Mouse (Mus musculus) lung, postnatal 0 days (tissue): ENCODE measurements at regions not wholly inside any gene's neighbourhood (a gene's known extent, or its start where the extent isn't known, plus 50 kb on each side); places are given as distances from the start of the nearest gene placed in this dataset.

Experiments
- ATAC-seq: fragments of 200-750 bp; cut with Nextera tagmentation; 2 replicates; pipeline ENCODE4 v1.8.0; 2017; ENCODE audit warnings: moderate library complexity
- DNase-seq: peaks from one replicate; pipeline ENCODE4 v3.0.0-alpha.2; 2016; ENCODE audit warnings: low spot score
- H3K27ac ChIP-seq: fragments of 300-500 bp; sonication (generic); 2 replicates; pipeline ENCODE4 v1.5.1; 2014; ENCODE audit warnings: antibody characterized with exemption, mild to moderate bottlenecking, low read length, mixed read lengths
- H3K27me3 ChIP-seq: fragments of 300-500 bp; sonication (generic); replicated peaks from 2 replicates; pipeline ENCODE4 v1.6.1; 2014; ENCODE audit warnings: low read length, mixed read lengths; ENCODE audit not compliant: insufficient read depth
- H3K36me3 ChIP-seq: fragments of 300-500 bp; sonication (generic); 2 replicates; pipeline ENCODE4 v1.6.1; 2014; ENCODE audit warnings: low read length, mixed read lengths; ENCODE audit not compliant: insufficient read depth
- H3K4me1 ChIP-seq: fragments of 300-500 bp; sonication (generic); 2 replicates; pipeline ENCODE4 v1.6.1; 2014; ENCODE audit warnings: antibody characterized with exemption, low read depth, low read length, mixed read lengths; ENCODE audit not compliant: insufficient read depth
- H3K4me2 ChIP-seq: fragments of 300-500 bp; sonication (generic); replicated peaks from 2 replicates; pipeline ENCODE4 v1.6.1; 2014; ENCODE audit warnings: low read depth, mild to moderate bottlenecking, low read length, moderate library complexity, mixed read lengths
- H3K4me3 ChIP-seq: fragments of 300-500 bp; sonication (generic); 2 replicates; pipeline ENCODE4 v1.5.1; 2014; ENCODE audit warnings: low read depth, low read length
- H3K9ac ChIP-seq: fragments of 300-500 bp; sonication (generic); replicated peaks from 2 replicates; pipeline ENCODE4 v1.6.1; 2014; ENCODE audit warnings: low read depth, mild to moderate bottlenecking
- H3K9me3 ChIP-seq: fragments of 300-500 bp; sonication (generic); 2 replicates; pipeline ENCODE4 v1.6.1; 2016; ENCODE audit warnings: low read length, mixed read lengths
- CTCF ChIP-seq: IDR thresholded peaks from 2 replicates; pipeline ENCODE4 v1.5.1; 2016; ENCODE audit warnings: antibody characterized with exemption, mild to moderate bottlenecking
- EP300 ChIP-seq: IDR thresholded peaks from 2 replicates; pipeline ENCODE4 v1.6.1; 2016; ENCODE audit warnings: antibody characterized with exemption, mild to moderate bottlenecking, control low read depth
- WGBS: fragments of 180-500 bp; shearing (Covaris S2); extraction: QIAGEN DNeasy Blood & Tissue Kit; methylation state at CpG from one replicate; pipeline ENCODE4 v1.1.7; 2014; 5-methylcytosine and 5-hydroxymethylcytosine counted together

GRCm38 (mm10) chr2:6263565-6263964 is 50.7 kb upstream of the Echdc3 start:
- H3K9me3 ChIP-seq = no peaks in the 10 kb centered on the region
- ATAC-seq (no peak), DNase-seq (no peak)
- TF ChIP-seq EP300 (no peak), CTCF (no peak)
- no peaks in the 10 kb centered on the region for H3K36me3 ChIP-seq
- WGBS = 95% methylated on average over 4 of the region's 4 CpGs
- H3K4me3 ChIP-seq = no peak overlapping the region
- H3K4me1 ChIP-seq = peaks cover 2% of the 10 kb centered on the region; the same call in 1 of the 2 replicates
- H3K27ac ChIP-seq = no peak overlapping the region
- no peak overlapping the region for H3K9ac ChIP-seq
- H3K27me3 ChIP-seq = no peaks in the 10 kb centered on the region
- no peak overlapping the region for H3K4me2 ChIP-seq

- no peaks in the 10 kb centered on the region for H3K36me3 ChIP-seq
- no peaks in the 10 kb centered on the region for H3K9me3 ChIP-seq
- no peak for DNase-seq
- no peak overlapping the region for H3K9ac ChIP-seq
- peaks cover 2% of the 10 kb centered on the region; the same call in 1 of the 2 replicates for H3K4me1 ChIP-seq
- no peak overlapping the region for H3K4me2 ChIP-seq
- peak overlapping the region; percentile 72 for H3K27ac ChIP-seq
- H3K4me3 ChIP-seq = no peak overlapping the region
- WGBS = 81% methylated on average over 8 of the region's 8 CpGs
- no peak for ATAC-seq
- TF ChIP-seq EP300 (no peak), CTCF (no peak)
- H3K27me3 ChIP-seq = no peaks in the 10 kb centered on the region
Measured at GRCm38 (mm10) chr2:6264085-6264783, 51.4 kb upstream of the Echdc3 start.

- ATAC-seq (peak; percentile 95), DNase-seq (peak; percentile 93)
- TF ChIP-seq CTCF (no peak), EP300 (peak; percentile 99)
- WGBS = 47% methylated on average over 3 of the region's 3 CpGs
- Histone ChIP-seq H3K27me3 (no peaks in the 10 kb centered on the region), H3K9ac (no peak overlapping the region), H3K9me3 (no peaks in the 10 kb centered on the region), H3K36me3 (no peaks in the 10 kb centered on the region), H3K4me3 (no peak overlapping the region), H3K4me1 (peaks cover 2% of the 10 kb centered on the region; the same call in 1 of the 2 replicates), H3K4me2 (no peak overlapping the region), H3K27ac (peak overlapping the region; percentile 72)
Measured at GRCm38 (mm10) chr2:6265117-6265516, 52.3 kb upstream of the Echdc3 start.

- 0 out of 2 replicates have a peak overlapping the region, but pooled peaks have one; percentile 3 for H3K4me2 ChIP-seq
- DNase-seq (no peak), ATAC-seq (no peak)
- H3K9me3 ChIP-seq = no peaks in the 10 kb centered on the region
- no peaks in the 10 kb centered on the region for H3K36me3 ChIP-seq
- TF ChIP-seq EP300 (no peak), CTCF (no peak)
- H3K27me3 ChIP-seq = no peaks in the 10 kb centered on the region
- H3K27ac ChIP-seq = peak overlapping the region; percentile 48
- H3K4me3 ChIP-seq = no peak overlapping the region
- H3K9ac ChIP-seq = no peak overlapping the region
- peaks cover 2% of the 10 kb centered on the region; the same call in 1 of the 2 replicates for H3K4me1 ChIP-seq
- 47% methylated on average over 6 of the region's 6 CpGs for WGBS
Measured at GRCm38 (mm10) chr2:6267066-6267465, 54.2 kb upstream of the Echdc3 start.

- Histone ChIP-seq H3K27ac (peak overlapping the region; percentile 48), H3K4me2 (0 out of 2 replicates have a peak overlapping the region, but pooled peaks have one; percentile 3), H3K9me3 (no peaks in the 10 kb centered on the region), H3K4me1 (peaks cover 2% of the 10 kb centered on the region; the same call in 1 of the 2 replicates), H3K27me3 (no peaks in the 10 kb centered on the region), H3K9ac (no peak overlapping the region), H3K36me3 (no peaks in the 10 kb centered on the region), H3K4me3 (no peak overlapping the region)
- WGBS = 11% methylated on average over 9 of the region's 9 CpGs
- DNase-seq = peak; percentile 92
- ATAC-seq = peak; percentile 77
- TF ChIP-seq EP300 (peak; percentile 28; the same call in 1 of the 2 replicates), CTCF (no peak)
Measured at GRCm38 (mm10) chr2:6267537-6267936, 54.7 kb upstream of the Echdc3 start.

GRCm38 (mm10) chr2:6272514-6272913 is 50.0 kb upstream of the Usp6nl start:
- Histone ChIP-seq H3K27me3 (no peaks in the 10 kb centered on the region), H3K9ac (no peak overlapping the region), H3K27ac (no peak overlapping the region), H3K4me2 (no peak overlapping the region), H3K36me3 (no peaks in the 10 kb centered on the region), H3K4me3 (no peak overlapping the region), H3K4me1 (peaks cover 7% of the 10 kb centered on the region; the same call in 1 of the 2 replicates), H3K9me3 (no peaks in the 10 kb centered on the region)
- ATAC-seq = peak; percentile 66
- TF ChIP-seq EP300 = no peak
- no peak for TF ChIP-seq CTCF
- peak; percentile 67 for DNase-seq
- 60% methylated on average over 2 of the region's 2 CpGs for WGBS
